Mouse (Mus musculus): Measurements from ENCODE around the gene Prss12.

DNA sequence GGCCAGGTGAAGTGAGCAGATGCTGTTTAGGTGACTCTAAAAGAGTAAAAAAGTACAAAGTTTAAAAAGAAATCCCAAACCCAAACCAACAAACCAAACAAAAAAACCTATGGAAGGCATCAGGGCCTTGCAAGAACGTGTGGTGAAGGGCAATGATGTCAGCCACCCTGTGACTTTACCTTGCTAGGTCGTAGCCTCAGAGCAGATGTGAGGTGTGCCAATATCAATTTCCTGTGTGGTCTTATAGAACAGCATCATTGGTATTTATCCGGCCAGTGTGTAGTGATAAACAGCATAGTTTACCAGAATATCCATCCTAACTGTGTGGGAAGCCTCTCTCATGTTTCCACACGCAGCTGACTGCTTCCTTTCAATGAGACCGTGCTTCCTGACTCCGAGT, 6.2 kb downstream of the Prss12 start:
- TF ChIP-seq CTCF (IDR thresholded peaks at IDR 0.05; ENCODE audit: low read depth, low read length) (no peak), POLR2A (IDR thresholded peaks at IDR 0.05; ENCODE audit: borderline replicate concordance, low read depth, low read length) (no peak)
